Mouse (Mus musculus) liver, postnatal 0 days (tissue): ENCODE results near the gene Gpn2. TPM values are rescaled to one million over a fixed set of nuclear protein-coding genes. Genes with fewer than 3 reads are reported as not detected.
A peak's percentile ranks its signal among the peaks of the same experiment; 100 is the strongest.

Source experiments
- ATAC-seq: fragments of 200-750 bp; cut with Nextera tagmentation; 2 replicates; pipeline ENCODE4 v1.8.0; 2017; ENCODE audit warnings: mild to moderate bottlenecking, moderate library complexity
- DNase-seq: peaks from one replicate; pipeline ENCODE4 v3.0.0-alpha.2; 2016
- H3K27ac ChIP-seq: fragments of 300-500 bp; sonication (generic); 2 replicates; pipeline ENCODE4 v1.5.1; 2014; ENCODE audit warnings: antibody characterized with exemption, moderate library complexity, mild to moderate bottlenecking, low read depth
- H3K27me3 ChIP-seq: fragments of 300-500 bp; sonication (generic); 2 replicates; pipeline ENCODE4 v1.6.1; 2014; ENCODE audit warnings: low read length, control low read depth, mixed read lengths; ENCODE audit not compliant: insufficient read depth
- H3K36me3 ChIP-seq: fragments of 300-500 bp; sonication (generic); replicated peaks from 2 replicates; pipeline ENCODE4 v1.6.1; 2014; ENCODE audit warnings: mild to moderate bottlenecking, control low read depth, low read length, moderate library complexity, mixed read lengths; ENCODE audit not compliant: insufficient read depth
- H3K4me1 ChIP-seq: fragments of 300-500 bp; sonication (generic); 2 replicates; pipeline ENCODE4 v1.6.1; 2014; ENCODE audit warnings: antibody characterized with exemption, mild to moderate bottlenecking, control low read depth; ENCODE audit not compliant: insufficient read depth
- H3K4me2 ChIP-seq: fragments of 300-500 bp; sonication (generic); 2 replicates; pipeline ENCODE4 v1.6.1; 2014; ENCODE audit warnings: low read depth, mild to moderate bottlenecking, low read length, moderate library complexity, mixed read lengths
- H3K4me3 ChIP-seq: fragments of 300-500 bp; sonication (generic); 2 replicates; pipeline ENCODE4 v1.5.1; 2014; ENCODE audit warnings: low read depth, low read length
- H3K9ac ChIP-seq: fragments of 300-500 bp; sonication (generic); replicated peaks from 2 replicates; pipeline ENCODE4 v1.6.1; 2014; ENCODE audit warnings: mild to moderate bottlenecking, moderate library complexity
- H3K9me3 ChIP-seq: fragments of 300-500 bp; sonication (generic); 2 replicates; pipeline ENCODE4 v1.6.1; 2016; ENCODE audit warnings: mild to moderate bottlenecking, control low read depth, low read length, mixed read lengths
- CTCF ChIP-seq: sonication (generic); IDR thresholded peaks from 2 replicates; pipeline ENCODE4 v1.5.1; 2016; ENCODE audit warnings: antibody characterized with exemption, low read depth
- EP300 ChIP-seq: IDR thresholded peaks from 2 replicates; pipeline ENCODE4 v1.6.1; 2016; ENCODE audit warnings: antibody characterized with exemption, low read depth, mild to moderate bottlenecking
- WGBS: fragments of 180-500 bp; shearing (Covaris S2); extraction: QIAGEN DNeasy Blood & Tissue Kit; methylation state at CpG from one replicate; pipeline ENCODE4 v1.1.7; 2014; ENCODE audit not compliant: insufficient replicate concordance; 5-methylcytosine and 5-hydroxymethylcytosine counted together
- polyA plus RNA-seq: library from polyadenylated mRNA; unstranded; fragments of >200 nt; fragmentation: Nextera tagmentation; extraction: Ambion mirVana; gene quantifications from 2 replicates; pipeline ENCODE4 v1.2.1, GENCODE M21; 2015

Gene Gpn2
- polyA plus RNA-seq, 1 experiment from 2014 or later, result 10.2 TPM

- Histone ChIP-seq H3K9ac (peak within 1 kb of the TSS; percentile 55), H3K4me1 (peaks cover 25% of the 10 kb centered on the region), H3K27me3 (no peaks in the 10 kb centered on the region), H3K9me3 (no peaks in the 10 kb centered on the region), H3K4me2 (peak within 1 kb of the TSS; percentile 61), H3K36me3 (no peaks in the 10 kb centered on the region), H3K4me3 (peak within 1 kb of the TSS; percentile 29), H3K27ac (peak within 1 kb of the TSS; percentile 80)
- 34% methylated on average over 10 of the region's 10 CpGs for WGBS
- DNase-seq (peak; percentile 75), ATAC-seq (peak; percentile 6)
- TF ChIP-seq EP300 (no peak; the same call in 1 of the 2 replicates), CTCF (no peak)
Observed at GRCm38 (mm10) chr4:133552768-133553447, 31.3 kb upstream of the Gpn2 start, which contains the start of gene Nr0b2. Gene Nr0b2, plus strand, starts transcription at chr4:133553376.

GRCm38 (mm10) chr4:133553448-133554330 is 30.5 kb upstream of the Gpn2 start:
- 40% methylated on average over 19 of the region's 19 CpGs for WGBS
- H3K4me2 ChIP-seq, result peak overlapping the region; percentile 61
- DNase-seq, result no peak
- no peaks in the 10 kb centered on the region for H3K36me3 ChIP-seq
- no peaks in the 10 kb centered on the region for H3K27me3 ChIP-seq
- peaks cover 25% of the 10 kb centered on the region for H3K4me1 ChIP-seq
- H3K9ac ChIP-seq, result peak overlapping the region; percentile 55
- H3K27ac ChIP-seq, result peak overlapping the region; percentile 80
- ATAC-seq, result no peak
- TF ChIP-seq CTCF, result no peak
- TF ChIP-seq EP300, result no peak
- H3K9me3 ChIP-seq, result no peaks in the 10 kb centered on the region
- peak overlapping the region; percentile 29 for H3K4me3 ChIP-seq

GRCm38 (mm10) chr4:133557041-133557717 is 27.0 kb upstream of the Gpn2 start:
- 49% methylated on average over 10 of the region's 10 CpGs for WGBS
- H3K4me1 ChIP-seq, result peaks cover 25% of the 10 kb centered on the region
- peak overlapping the region; percentile 42; the same call in 1 of the 2 replicates for H3K4me2 ChIP-seq
- no peak overlapping the region for H3K4me3 ChIP-seq
- no peaks in the 10 kb centered on the region for H3K36me3 ChIP-seq
- H3K9ac ChIP-seq, result 0 out of 2 replicates have a peak overlapping the region, but pooled peaks have one; percentile 1
- DNase-seq, result peak; percentile 72
- peak overlapping the region; percentile 92 for H3K27ac ChIP-seq
- TF ChIP-seq CTCF (no peak), EP300 (peak; percentile 86)
- H3K9me3 ChIP-seq, result no peaks in the 10 kb centered on the region
- peak; percentile 90 for ATAC-seq
- H3K27me3 ChIP-seq, result no peaks in the 10 kb centered on the region

GRCm38 (mm10) chr4:133559846-133560245 is 24.3 kb upstream of the Gpn2 start:
- TF ChIP-seq CTCF (no peak), EP300 (no peak)
- Histone ChIP-seq H3K9ac (no peak overlapping the region), H3K27me3 (no peaks in the 10 kb centered on the region), H3K27ac (peak overlapping the region; percentile 87), H3K9me3 (no peaks in the 10 kb centered on the region), H3K4me1 (peaks cover 6% of the 10 kb centered on the region), H3K4me2 (0 out of 2 replicates have a peak overlapping the region, but pooled peaks have one; percentile 22), H3K36me3 (no peaks in the 10 kb centered on the region), H3K4me3 (no peak overlapping the region)
- DNase-seq, result peak; percentile 64
- ATAC-seq, result peak; percentile 17
- 68% methylated on average over 4 of the region's 4 CpGs for WGBS

GRCm38 (mm10) chr4:133561622-133562021 is 22.5 kb upstream of the Gpn2 start:
- no peak overlapping the region for H3K9ac ChIP-seq
- no peak for DNase-seq

More at GRCm38 (mm10) chr4:133561622-133562021, 22.5 kb upstream of the Gpn2 start:
- H3K27me3 ChIP-seq, result no peaks in the 10 kb centered on the region
- H3K27ac ChIP-seq, result no peak overlapping the region
- TF ChIP-seq CTCF (no peak), EP300 (no peak)
- H3K9me3 ChIP-seq, result no peaks in the 10 kb centered on the region
- H3K4me1 ChIP-seq, result no peaks in the 10 kb centered on the region
- 68% methylated on average over 4 of the region's 4 CpGs for WGBS
- H3K4me2 ChIP-seq, result no peak overlapping the region
- H3K4me3 ChIP-seq, result no peak overlapping the region
- no peaks in the 10 kb centered on the region for H3K36me3 ChIP-seq
- ATAC-seq, result no peak
